Mouse (Mus musculus) lung, postnatal 0 days (tissue): ENCODE data around the gene Rarg.

Experiments
- CTCF ChIP-seq: IDR thresholded peaks from 2 replicates; pipeline ENCODE4 v1.5.1; 2016; ENCODE audit warnings: antibody characterized with exemption, mild to moderate bottlenecking
- EP300 ChIP-seq: IDR thresholded peaks from 2 replicates; pipeline ENCODE4 v1.6.1; 2016; ENCODE audit warnings: antibody characterized with exemption, mild to moderate bottlenecking, control low read depth

GRCm38 (mm10) chr15:102245891-102246741 is 11.2 kb downstream of the Rarg start:
- TF ChIP-seq CTCF: no peak
- peak; percentile 13; the same call in 1 of the 2 replicates for TF ChIP-seq EP300
